Mouse (Mus musculus) small intestine, adult 2 months (tissue): ENCODE results near the gene Itsn2.
"Not testable (repeated sequence)": the region's sequence is repeated elsewhere in the genome, so short reads cannot be mapped to it uniquely, and the experiment has no call there.

Experiments
- CTCF ChIP-seq: fragments of 200-500 bp; IDR thresholded peaks from 2 replicates; pipeline ENCODE4 v1.5.1; 2012; ENCODE audit warnings: low read depth, mild to moderate bottlenecking, control low read depth, inconsistent platforms, low read length, moderate library complexity, mixed read lengths; ENCODE audit not compliant: insufficient replicate concordance, insufficient read length; ENCODE audit errors: extremely low read depth
- POLR2A ChIP-seq: fragments of 200-500 bp; IDR thresholded peaks from 2 replicates; pipeline ENCODE4 v1.6.1; 2012; ENCODE audit warnings: low read depth, mild to moderate bottlenecking, control low read depth, inconsistent platforms, low read length, moderate library complexity

- not testable (repeated sequence) for TF ChIP-seq CTCF, POLR2A
Measured at GRCm38 (mm10) chr12:4553704-4554103, 38.7 kb upstream of the Itsn2 start.
